Mouse (Mus musculus) embryonic facial prominence, embryonic 14.5 days (tissue): ENCODE measurements around the gene Plxna3. TPM values are rescaled to one million over a fixed set of nuclear protein-coding genes. Genes with fewer than 3 reads are reported as not detected.

ENCODE experiments used
- ATAC-seq: fragments of 200-750 bp; cut with Nextera tagmentation; 2 replicates; pipeline ENCODE4 v1.8.0; 2017; ENCODE audit warnings: low read depth, moderate number of reproducible peaks, moderate TSS enrichment
- DNase-seq: peaks from one replicate; pipeline ENCODE4 v3.0.0-alpha.2; 2015; ENCODE audit warnings: low spot score
- H3K27ac ChIP-seq: fragments of 300-500 bp; sonication (generic); replicated peaks from 2 replicates; pipeline ENCODE4 v1.5.1; 2014; ENCODE audit warnings: low read depth, mild to moderate bottlenecking, low read length, moderate library complexity
- H3K27me3 ChIP-seq: fragments of 300-500 bp; sonication (generic); replicated peaks from 2 replicates; pipeline ENCODE4 v1.6.1; 2014; ENCODE audit warnings: low read length; ENCODE audit not compliant: control insufficient read depth, insufficient read depth
- H3K36me3 ChIP-seq: fragments of 300-500 bp; sonication (generic); 2 replicates; pipeline ENCODE4 v1.6.1; 2014; ENCODE audit warnings: low read length, mixed read lengths; ENCODE audit not compliant: control insufficient read depth, insufficient read depth
- H3K4me1 ChIP-seq: fragments of 300-500 bp; sonication (generic); 2 replicates; pipeline ENCODE4 v1.6.1; 2014; ENCODE audit warnings: antibody characterized with exemption, low read length; ENCODE audit not compliant: control insufficient read depth, insufficient read depth
- H3K4me2 ChIP-seq: fragments of 300-500 bp; sonication (generic); 2 replicates; pipeline ENCODE4 v1.6.1; 2014; ENCODE audit warnings: low read depth, mild to moderate bottlenecking, low read length, moderate library complexity, mixed read lengths
- H3K4me3 ChIP-seq: fragments of 300-500 bp; sonication (generic); 2 replicates; pipeline ENCODE4 v1.5.1; 2014; ENCODE audit warnings: low read depth, mild to moderate bottlenecking, low read length
- H3K9ac ChIP-seq: fragments of 300-500 bp; sonication (generic); 2 replicates; pipeline ENCODE4 v1.6.1; 2014; ENCODE audit warnings: low read depth, mild to moderate bottlenecking, low read length, moderate library complexity, mixed read lengths
- H3K9me3 ChIP-seq: fragments of 300-500 bp; sonication (generic); 2 replicates; pipeline ENCODE4 v1.6.1; 2016; ENCODE audit warnings: low read length; ENCODE audit not compliant: control insufficient read depth
- WGBS: fragments of 180-500 bp; shearing (Covaris S2); extraction: QIAGEN DNeasy Blood & Tissue Kit; methylation state at CpG from one replicate; pipeline ENCODE4 v1.1.7; 2014; 5-methylcytosine and 5-hydroxymethylcytosine counted together
- microRNA-seq: library from miRNA; unstranded; fragments of <30 nt; microRNA quantifications from one replicate; pipeline ENCODE4, GENCODE M21; 2016; ENCODE audit warnings: borderline number of aligned reads
- polyA plus RNA-seq: library from polyadenylated mRNA; unstranded; fragments of >200 nt; fragmentation: Nextera tagmentation; extraction: Ambion mirVana; gene quantifications from 2 replicates; pipeline ENCODE4 v1.2.1, GENCODE M21; 2014

Gene Plxna3
- polyA plus RNA-seq, 1 experiment from 2014 or later: 18.0 TPM

DNA sequence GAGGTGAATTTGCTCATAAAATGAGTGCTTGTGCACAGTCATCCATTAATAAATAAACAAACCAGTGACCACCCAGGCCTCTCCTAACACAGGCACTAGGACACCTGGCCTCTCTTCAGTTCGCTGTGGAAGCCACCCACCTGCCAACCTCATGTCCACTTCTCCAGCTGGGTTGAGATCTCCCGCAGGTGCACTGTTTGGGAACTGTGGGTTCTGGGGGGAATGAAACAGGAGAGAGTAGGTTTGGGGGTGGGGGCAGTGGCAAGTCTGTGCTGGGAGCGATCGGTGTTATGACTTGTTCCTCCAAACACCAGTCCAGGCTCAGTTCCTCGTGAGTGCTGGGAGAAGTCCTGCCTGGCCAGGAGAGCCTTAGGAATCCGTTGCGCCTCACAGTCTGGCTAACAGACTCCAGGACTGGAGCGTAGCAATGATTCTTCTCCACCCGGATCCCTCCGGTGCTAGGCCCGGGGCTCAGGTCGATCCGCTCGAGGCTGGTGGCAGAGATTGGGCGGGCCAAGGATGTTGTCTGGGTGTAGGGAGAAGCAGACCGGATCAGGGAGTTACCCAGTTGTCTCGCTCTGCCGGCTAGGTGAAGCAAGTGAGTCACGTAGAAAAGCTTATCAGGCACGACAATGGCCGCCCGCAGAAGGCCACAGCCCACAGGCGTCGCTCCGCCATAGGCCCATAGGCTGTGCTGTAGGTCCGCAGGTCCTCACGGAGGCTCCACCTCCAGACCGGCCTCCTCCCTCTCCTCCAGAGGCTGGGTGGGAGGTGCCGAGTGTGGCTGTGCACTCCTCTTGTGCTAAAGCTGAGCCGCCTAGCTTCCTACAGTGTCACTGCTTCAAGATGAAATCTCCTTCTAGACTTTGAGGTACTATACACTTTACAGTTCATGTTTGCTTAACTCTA, 63.9 kb downstream of the Plxna3 start, which contains the start of the genes Fam3a and Ikbkg:
Fam3a (minus strand) TSS at position 738 of the 909 bp plus-strand sequence.
Ikbkg (plus strand) TSS at position 756 of the 909 bp plus-strand sequence.
- 22% methylated on average over 21 of the region's 30 CpGs for WGBS
- peaks cover 5% of the 10 kb centered on the region; the same call in 1 of the 2 replicates for H3K4me1 ChIP-seq
- H3K36me3 ChIP-seq: no peaks in the 10 kb centered on the region
- H3K27me3 ChIP-seq: no peaks in the 10 kb centered on the region
- peak within 1 kb of the TSS; percentile 58 for H3K4me3 ChIP-seq
- ATAC-seq: peak; percentile 100
- peak within 1 kb of the TSS; percentile 63 for H3K4me2 ChIP-seq
- H3K9me3 ChIP-seq: no peaks in the 10 kb centered on the region
- peak; percentile 96 for DNase-seq
- H3K27ac ChIP-seq: peak within 1 kb of the TSS; percentile 88
- H3K9ac ChIP-seq: peak within 1 kb of the TSS; percentile 84

Small RNA genes lying within 50 kb of the gene (microRNA-seq; reads per million reads assigned to microRNA genes)
- gene Mir7092: 1.3 reads per million

Other genes with a start within 250 kb of the Plxna3 start
- not detected in 2 replicates for gene Opn1mw, start 201.6 kb upstream of the Plxna3 start, polyA plus RNA-seq
- 10.4 and 11.3 TPM in 2 replicates for gene Mecp2, start 193.7 kb upstream of the Plxna3 start, polyA plus RNA-seq
- gene Tex28, start 161.2 kb upstream of the Plxna3 start, polyA plus RNA-seq: not detected in 2 replicates
- not detected in 2 replicates for gene Tktl1, start 151.8 kb upstream of the Plxna3 start, polyA plus RNA-seq
- 284 and 324 TPM in 2 replicates for gene Flna, start 79.2 kb upstream of the Plxna3 start, polyA plus RNA-seq
- 26.1 and 26.9 TPM in 2 replicates for gene Emd, start 74.4 kb upstream of the Plxna3 start, polyA plus RNA-seq
- gene Rpl10, start 58.3 kb upstream of the Plxna3 start, polyA plus RNA-seq: 898 and 935 TPM in 2 replicates
- 61.5 and 63.1 TPM in 2 replicates for gene Taz, start 47.2 kb upstream of the Plxna3 start, polyA plus RNA-seq
- 16.5 and 19.3 TPM in 2 replicates for gene Dnase1l1, start 46.7 kb upstream of the Plxna3 start, polyA plus RNA-seq
- gene Atp6ap1, start 32.0 kb upstream of the Plxna3 start, polyA plus RNA-seq: 138 and 143 TPM in 2 replicates
- gene Gdi1, start 24.1 kb upstream of the Plxna3 start, polyA plus RNA-seq: 156 and 180 TPM in 2 replicates
- 45.6 and 47.9 TPM in 2 replicates for gene Fam50a, start 16.0 kb upstream of the Plxna3 start, polyA plus RNA-seq
- gene Lage3, start 24.6 kb downstream of the Plxna3 start, polyA plus RNA-seq: 94.0 and 104 TPM in 2 replicates
- gene Ubl4a, start 44.2 kb downstream of the Plxna3 start, polyA plus RNA-seq: 78.8 and 83.5 TPM in 2 replicates
- 21.4 and 22.5 TPM in 2 replicates for gene Slc10a3, start 44.3 kb downstream of the Plxna3 start, polyA plus RNA-seq
- gene Fam3a, start 64.2 kb downstream of the Plxna3 start, polyA plus RNA-seq: 38.4 and 43.0 TPM in 2 replicates
- gene Ikbkg, start 64.2 kb downstream of the Plxna3 start, polyA plus RNA-seq: 20.7 and 25.4 TPM in 2 replicates
- gene G6pdx, start 100.1 kb downstream of the Plxna3 start, polyA plus RNA-seq: 43.9 and 50.7 TPM in 2 replicates
- not detected in 2 replicates for gene Gm6880, start 152.3 kb downstream of the Plxna3 start, polyA plus RNA-seq
- not detected in 2 replicates for gene Olfr1326-ps1, start 245.8 kb downstream of the Plxna3 start, polyA plus RNA-seq